Mouse (Mus musculus) MEL (cell line): ENCODE measurements around the gene Gm49661. TPM values are rescaled to one million over a fixed set of nuclear protein-coding genes. Genes with fewer than 3 reads are reported as not detected.

Experiments used
- DNase-seq: peaks from one replicate; pipeline ENCODE4 v3.0.0; 2011; ENCODE audit warnings: low read depth, low spot score
- H3K27ac ChIP-seq: 2 replicates; pipeline ENCODE4 v1.5.1; 2012; ENCODE audit warnings: low read depth, mild to moderate bottlenecking, control low read depth, low read length, moderate library complexity; ENCODE audit not compliant: control insufficient read depth
- H3K27me3 ChIP-seq, 2 experiments: fragments of 150-350 bp in 1 of 2; sonication (generic) in 1 of 2; 2 replicates each; pipeline ENCODE4 v1.6.1; 2012; ENCODE audit warnings: low read length in 2 of 2, mild to moderate bottlenecking in 2 of 2, improper control_type of control experiment in 1 of 2, moderate library complexity in 1 of 2; ENCODE audit not compliant: insufficient read depth in 2 of 2, control insufficient read depth in 1 of 2
- H3K36me3 ChIP-seq, 2 experiments: 2 replicates each; pipeline ENCODE4 v1.6.1; 2012 to 2014; ENCODE audit warnings: low read length in 2 of 2, improper control_type of control experiment in 1 of 2, inconsistent platforms in 1 of 2, mild to moderate bottlenecking in 1 of 2; ENCODE audit not compliant: insufficient read depth in 2 of 2, control insufficient read depth in 1 of 2
- H3K4me1 ChIP-seq, 2 experiments: fragments of 150-350 bp in 1 of 2; sonication (generic) in 1 of 2; 2 replicates each; pipeline ENCODE4 v1.6.1; 2012; ENCODE audit warnings: low read length in 2 of 2, improper control_type of control experiment in 1 of 2, mild to moderate bottlenecking in 1 of 2; ENCODE audit not compliant: insufficient read depth in 2 of 2, control insufficient read depth in 1 of 2
- H3K4me3 ChIP-seq, 2 experiments: fragments of 150-350 bp in 1 of 2; sonication (generic) in 1 of 2; 2 replicates each; pipeline ENCODE4 v1.5.1; 2012; ENCODE audit warnings: low read depth in 2 of 2, low read length in 2 of 2, mild to moderate bottlenecking in 2 of 2, moderate library complexity in 2 of 2, control low read depth in 1 of 2, improper control_type of control experiment in 1 of 2; ENCODE audit not compliant: control insufficient read depth in 1 of 2, insufficient read depth in 1 of 2
- H3K79me2 ChIP-seq: 2 replicates; pipeline ENCODE4 v1.6.1; 2012; ENCODE audit warnings: mild to moderate bottlenecking, low read length, moderate library complexity; ENCODE audit not compliant: control insufficient read depth, poor library complexity, insufficient read depth
- H3K9ac ChIP-seq: 2 replicates; pipeline ENCODE4 v1.6.1; 2012; ENCODE audit warnings: low read depth, mild to moderate bottlenecking, control low read depth, low read length, moderate library complexity; ENCODE audit not compliant: control insufficient read depth, poor library complexity, severe bottlenecking
- H3K9me3 ChIP-seq: fragments of 150-350 bp; sonication (generic); replicated peaks from 2 replicates; pipeline ENCODE4 v1.6.1; 2012; ENCODE audit warnings: mild to moderate bottlenecking, low read length, improper control_type of control experiment, moderate library complexity; ENCODE audit not compliant: insufficient read depth
- CHD1 ChIP-seq: IDR thresholded peaks from 2 replicates; pipeline ENCODE4 v1.6.1; 2012; ENCODE audit warnings: low read depth, mild to moderate bottlenecking, inconsistent platforms, low read length, improper control_type of control experiment
- CHD2 ChIP-seq: IDR thresholded peaks from 2 replicates; pipeline ENCODE4 v1.6.1; 2011; ENCODE audit warnings: low read length, improper control_type of control experiment
- E2F4 ChIP-seq: IDR thresholded peaks from 2 replicates; pipeline ENCODE4 v1.6.1; 2011; ENCODE audit warnings: low read depth, low read length, improper control_type of control experiment, borderline replicate concordance
- ELF1 ChIP-seq: IDR thresholded peaks from 2 replicates; pipeline ENCODE4 v1.6.1; 2014; ENCODE audit warnings: low read depth, mild to moderate bottlenecking, inconsistent platforms, low read length, improper control_type of control experiment, moderate library complexity
- ETS1 ChIP-seq: IDR thresholded peaks from 2 replicates; pipeline ENCODE4 v1.6.1; 2012; ENCODE audit warnings: low read depth, mild to moderate bottlenecking, inconsistent platforms, low read length, improper control_type of control experiment, moderate library complexity
- GABPA ChIP-seq: IDR thresholded peaks from 2 replicates; pipeline ENCODE4 v1.6.1; 2012; ENCODE audit warnings: low read depth, mild to moderate bottlenecking, inconsistent platforms, low read length, improper control_type of control experiment, moderate library complexity
- GATA1 ChIP-seq: IDR thresholded peaks from 2 replicates; pipeline ENCODE4 v1.6.1; 2011; ENCODE audit warnings: low read depth, low read length, improper control_type of control experiment
- HCFC1 ChIP-seq: IDR thresholded peaks from 2 replicates; pipeline ENCODE4 v1.6.1; 2012; ENCODE audit warnings: low read depth, mild to moderate bottlenecking, inconsistent platforms, low read length, improper control_type of control experiment, moderate library complexity
- JUND ChIP-seq: IDR thresholded peaks from 2 replicates; pipeline ENCODE4 v1.6.1; 2011; ENCODE audit warnings: low read depth, mild to moderate bottlenecking, improper control_type of control experiment, low read length
- KAT2A ChIP-seq: conservative IDR thresholded peaks from 2 replicates; pipeline ENCODE4 v1.6.1; 2012; ENCODE audit warnings: low read depth, low read length, improper control_type of control experiment, inconsistent platforms
- MAX ChIP-seq: IDR thresholded peaks from 2 replicates; pipeline ENCODE4 v1.6.1; 2011; ENCODE audit warnings: low read length, improper control_type of control experiment
- MAZ ChIP-seq: IDR thresholded peaks from 2 replicates; pipeline ENCODE4 v1.6.1; 2012; ENCODE audit warnings: low read depth, mild to moderate bottlenecking, inconsistent platforms, low read length, improper control_type of control experiment
- MYB ChIP-seq: IDR thresholded peaks from 2 replicates; pipeline ENCODE4 v1.6.1; 2011; ENCODE audit warnings: mild to moderate bottlenecking, low read depth, low read length, improper control_type of control experiment
- MYC ChIP-seq: IDR thresholded peaks from 2 replicates; pipeline ENCODE4 v1.6.1; 2011; ENCODE audit warnings: low read depth, mild to moderate bottlenecking, low read length, improper control_type of control experiment, moderate library complexity
- NELFE ChIP-seq: IDR thresholded peaks from 2 replicates; pipeline ENCODE4 v1.6.1; 2011; ENCODE audit warnings: low read depth, low read length, improper control_type of control experiment
- NRF1 ChIP-seq: IDR thresholded peaks from 2 replicates; pipeline ENCODE4 v1.6.1; 2014; ENCODE audit warnings: low read depth, mild to moderate bottlenecking, inconsistent platforms, low read length, improper control_type of control experiment, moderate library complexity; ENCODE audit not compliant: poor library complexity, insufficient read depth, severe bottlenecking
- POLR2AphosphoS2 ChIP-seq: IDR thresholded peaks from 2 replicates; pipeline ENCODE4 v1.6.1; 2011; ENCODE audit warnings: low read length, improper control_type of control experiment
- POLR2AphosphoS5 ChIP-seq: IDR thresholded peaks from 2 replicates; pipeline ENCODE4 v1.6.1; 2012; ENCODE audit warnings: low read depth, borderline replicate concordance, mild to moderate bottlenecking, inconsistent platforms, low read length, moderate library complexity, mixed read lengths
- RAD21 ChIP-seq: IDR thresholded peaks from 2 replicates; pipeline ENCODE4 v1.6.1; 2011; ENCODE audit warnings: mild to moderate bottlenecking, low read depth, low read length, improper control_type of control experiment
- RCOR1 ChIP-seq: IDR thresholded peaks from 2 replicates; pipeline ENCODE4 v1.6.1; 2012; ENCODE audit warnings: low read depth, mild to moderate bottlenecking, inconsistent platforms, low read length, improper control_type of control experiment
- SMC3 ChIP-seq: IDR thresholded peaks from 2 replicates; pipeline ENCODE4 v1.6.1; 2011; ENCODE audit warnings: low read depth, low read length, improper control_type of control experiment
- TAL1 ChIP-seq: IDR thresholded peaks from 2 replicates; pipeline ENCODE4 v1.6.1; 2012; ENCODE audit warnings: mild to moderate bottlenecking, inconsistent platforms, low read length, moderate library complexity, mixed read lengths
- TBP ChIP-seq: IDR thresholded peaks from 2 replicates; pipeline ENCODE4 v1.8.0; 2011; ENCODE audit warnings: low read depth, low read length, improper control_type of control experiment
- UBTF ChIP-seq: IDR thresholded peaks from 2 replicates; pipeline ENCODE4 v1.6.1; 2012; ENCODE audit warnings: low read depth, mild to moderate bottlenecking, inconsistent platforms, low read length, improper control_type of control experiment, moderate library complexity, borderline replicate concordance; ENCODE audit not compliant: insufficient read depth
- USF1 ChIP-seq: IDR thresholded peaks from 2 replicates; pipeline ENCODE4 v1.6.1; 2014; ENCODE audit warnings: low read depth, mild to moderate bottlenecking, inconsistent platforms, low read length, improper control_type of control experiment, moderate library complexity
- USF2 ChIP-seq, 2 experiments: IDR thresholded peaks; 2 replicates each; pipeline ENCODE4 v1.6.1; 2011 to 2012; ENCODE audit warnings: improper control_type of control experiment in 2 of 2, low read length in 2 of 2, borderline replicate concordance in 1 of 2, inconsistent platforms in 1 of 2, low read depth in 1 of 2, mild to moderate bottlenecking in 1 of 2; ENCODE audit not compliant: insufficient read depth in 1 of 2
- ZC3H11A ChIP-seq: IDR thresholded peaks from 2 replicates; pipeline ENCODE4 v1.6.1; 2012; ENCODE audit warnings: low read depth, mild to moderate bottlenecking, inconsistent platforms, low read length, improper control_type of control experiment
- ZKSCAN1 ChIP-seq: IDR thresholded peaks from 2 replicates; pipeline ENCODE4 v1.6.1; 2012; ENCODE audit warnings: low read depth, mild to moderate bottlenecking, inconsistent platforms, low read length, improper control_type of control experiment, moderate library complexity
- ZMIZ1 ChIP-seq: IDR thresholded peaks from 2 replicates; pipeline ENCODE4 v1.6.1; 2012; ENCODE audit warnings: low read depth, mild to moderate bottlenecking, inconsistent platforms, low read length, improper control_type of control experiment, moderate library complexity
- ZNF384 ChIP-seq: IDR thresholded peaks from 2 replicates; pipeline ENCODE4 v1.6.1; 2012; ENCODE audit warnings: low read depth, mild to moderate bottlenecking, inconsistent platforms, low read length, improper control_type of control experiment
- polyA plus RNA-seq, 2 experiments: library from polyadenylated mRNA; stranded (reverse) in 1 of 2; unstranded in 1 of 2; fragments of >175 nt in 1 of 2; fragments of >200 nt in 1 of 2; gene quantifications; 2 replicates each; pipeline versions ENCODE4 v1.2.1 to v1.2.4; 2012; ENCODE audit warnings: low replicate concordance in 2 of 2, low read depth in 1 of 2; ENCODE audit not compliant: insufficient read length in 2 of 2, insufficient read depth in 1 of 2, missing spikeins in 1 of 2
- total RNA-seq: library from RNA; depleted of rRNA; stranded (reverse); fragments of 300-350 nt; gene quantifications from 2 replicates; pipeline ENCODE4 v1.2.3, GENCODE M21; 2012

Gene Gm49661
- total and polyA plus RNA-seq, 3 experiments: 4.7 TPM; not detected in 2

DNA sequence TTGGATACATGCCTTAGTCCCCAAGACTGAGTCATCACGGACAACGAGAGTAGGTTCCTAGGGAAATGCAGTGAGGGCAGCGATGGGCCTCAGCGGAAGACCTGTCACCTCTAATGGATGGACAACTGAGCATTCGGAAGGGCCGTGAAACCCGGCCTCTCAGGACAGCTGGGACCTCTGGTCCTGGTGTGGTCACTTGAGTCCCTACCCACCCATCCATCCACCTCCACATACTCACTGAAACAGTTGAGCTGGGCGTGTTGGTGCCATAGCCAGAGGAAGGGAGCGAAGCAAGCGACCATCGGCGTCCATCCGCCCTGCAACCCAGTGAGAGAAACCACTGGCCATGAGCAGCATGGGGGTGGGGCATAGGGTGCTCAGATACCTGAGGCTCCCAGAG is 38.7 kb downstream of the Gm49661 start:
- peaks cover 0 to 7% of the 10 kb centered on the region in 2 experiments; a peak in 2 of 4 replicates for H3K36me3 ChIP-seq
- TF ChIP-seq CHD2 (no peak), RCOR1 (no peak), GABPA (no peak), CHD1 (no peak), MAZ (no peak), ELF1 (no peak), ZC3H11A (no peak), NRF1 (no peak), MYC (no peak), ETS1 (no peak), POLR2AphosphoS5 (no peak), TBP (no peak), RAD21 (no peak), ZMIZ1 (no peak), E2F4 (no peak), UBTF (no peak), KAT2A (no peak), USF1 (no peak), JUND (no peak)
- no peak overlapping the region for H3K9ac ChIP-seq
- H3K27ac ChIP-seq: no peak overlapping the region
- H3K4me1 ChIP-seq: peaks cover 4 to 21% of the 10 kb centered on the region in 2 experiments; a peak in 3 of 4 replicates
- DNase-seq: no peak
- H3K9me3 ChIP-seq: no peaks in the 10 kb centered on the region
- H3K4me3 ChIP-seq: no peak overlapping the region
- H3K27me3 ChIP-seq: no peaks in the 10 kb centered on the region
- no peaks in the 10 kb centered on the region for H3K79me2 ChIP-seq

DNA sequence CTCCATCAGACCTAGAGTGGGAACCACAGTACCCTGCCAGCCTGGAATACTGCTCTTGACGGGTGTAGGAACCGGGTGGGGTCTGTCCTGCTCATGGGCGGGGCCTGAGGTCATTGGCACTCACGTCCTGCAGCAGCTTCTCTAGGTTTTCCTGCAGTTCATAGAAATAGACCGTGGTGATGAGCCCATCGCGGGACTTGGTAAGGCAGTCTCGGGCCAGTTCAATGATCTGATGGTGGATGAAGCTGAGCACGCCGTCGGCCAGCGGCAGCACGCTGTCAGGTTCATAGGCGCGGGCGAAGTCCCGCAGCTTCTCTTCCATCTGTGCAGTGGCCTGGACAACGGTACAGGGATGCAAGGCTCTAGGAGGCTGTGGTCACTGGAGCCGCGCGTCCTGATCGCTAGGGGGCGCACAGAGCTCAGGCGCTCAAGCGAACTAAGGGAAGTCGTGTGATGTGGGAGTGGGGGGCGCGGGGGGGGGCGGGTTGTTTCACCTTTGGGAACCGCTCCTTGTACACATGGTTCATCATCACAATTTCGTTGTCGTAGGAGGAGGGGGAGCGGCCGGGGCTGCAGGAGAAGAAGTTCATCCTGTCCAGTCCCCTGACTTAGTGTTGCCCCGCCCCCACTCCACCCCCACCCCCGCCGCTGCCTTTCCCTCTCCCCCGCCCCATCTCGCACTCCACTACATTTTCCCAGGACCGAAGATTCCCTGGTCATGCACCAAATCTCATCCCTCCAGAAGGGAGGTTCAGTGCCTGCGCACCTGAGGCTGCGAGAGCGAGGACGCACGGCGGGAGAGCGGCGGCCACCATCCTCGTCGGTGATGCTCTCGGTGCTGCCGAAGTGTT is 40.6 kb downstream of the Gm49661 start:
- H3K9ac ChIP-seq: no peak overlapping the region
- H3K27ac ChIP-seq: no peak overlapping the region
- H3K79me2 ChIP-seq: no peaks in the 10 kb centered on the region
- H3K4me1 ChIP-seq: peaks cover 9 to 27% of the 10 kb centered on the region in 2 experiments; a peak in 3 of 4 replicates
- peaks cover 0 to 16% of the 10 kb centered on the region in 2 experiments; a peak in 2 of 4 replicates for H3K36me3 ChIP-seq
- H3K4me3 ChIP-seq: no peak overlapping the region
- no peaks in the 10 kb centered on the region for H3K27me3 ChIP-seq
- no peaks in the 10 kb centered on the region for H3K9me3 ChIP-seq
- DNase-seq: peak; percentile 71
- TF ChIP-seq POLR2AphosphoS2 (no peak), ZKSCAN1 (no peak), NRF1 (no peak), MAZ (no peak), HCFC1 (no peak), GATA1 (no peak), POLR2AphosphoS5 (no peak), ETS1 (no peak), UBTF (no peak), GABPA (no peak), USF2 (IDR thresholded peaks at IDR 0.05; ENCODE audit: borderline replicate concordance in 1 of 2, insufficient read depth in 1 of 2, low read depth in 1 of 2, low read length in 2 of 2) (no peak), TAL1 (no peak), CHD1 (no peak), NELFE (no peak), ZNF384 (no peak), MYB (no peak), SMC3 (peak; percentile 37), RCOR1 (no peak), MAX (no peak), RAD21 (peak; percentile 37)
